Comparison of ENCODE assay signal across 31 mouse cellular contexts in the genomic region with DNA sequence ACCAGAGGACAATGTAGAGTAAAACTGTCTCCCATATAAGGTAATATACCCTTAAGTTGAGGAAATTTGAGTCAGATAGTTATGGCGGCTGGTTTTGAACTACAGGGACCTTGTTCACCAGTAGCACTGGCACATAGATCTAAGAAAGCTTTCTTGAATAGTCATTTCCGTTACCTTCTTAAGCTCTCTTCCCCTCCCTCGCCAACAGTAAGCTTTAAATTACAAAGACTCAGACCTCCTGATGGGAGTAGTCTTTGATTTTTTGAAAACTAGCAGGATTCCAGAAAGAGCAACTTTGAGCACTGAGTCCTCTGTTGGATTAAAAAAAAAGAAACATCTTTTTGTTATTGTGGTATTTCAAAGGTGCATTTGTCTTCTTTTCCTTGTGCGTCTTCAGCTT.
"Had no signal": no experiment of that assay in that cellular context is flagged by ENCODE, and none has a peak within 500 bp of the region (broad histone marks: within the 10 kb centered on the region; RNA-seq: fewer than 3 reads in every experiment).

No protein-coding gene starts in this region.

- H3K4me1 ChIP-seq: limb, embryonic 10.5 days; limb, embryonic 12.5 days; limb, embryonic 15.5 days; liver, embryonic 12.5 days; liver, embryonic 13.5 days; liver, embryonic 15.5 days; lung, embryonic 15.5 days; midbrain, embryonic 12.5 days; midbrain, embryonic 13.5 days; midbrain, embryonic 15.5 days; neural tube, embryonic 12.5 days had no signal

- H3K4me3 ChIP-seq: limb, embryonic 10.5 days; limb, embryonic 12.5 days; limb, embryonic 13.5 days; limb, embryonic 15.5 days; liver, embryonic 12.5 days; liver, embryonic 13.5 days; liver, embryonic 15.5 days; lung, embryonic 15.5 days; megakaryocyte, embryonic 14.5 days; midbrain, embryonic 12.5 days; midbrain, embryonic 13.5 days; midbrain, embryonic 15.5 days; myocyte; neural tube, embryonic 12.5 days had no signal

- H3K27ac ChIP-seq: limb, embryonic 10.5 days; limb, embryonic 12.5 days; limb, embryonic 13.5 days; limb, embryonic 15.5 days; liver, embryonic 12.5 days; liver, embryonic 13.5 days; liver, embryonic 14.5 days; liver, embryonic 15.5 days; lung, embryonic 15.5 days; macrophage; midbrain, embryonic 12.5 days; midbrain, embryonic 13.5 days; midbrain, embryonic 15.5 days; neural tube, embryonic 12.5 days had no signal

- H3K4me2 ChIP-seq: limb, embryonic 12.5 days; limb, embryonic 13.5 days; limb, embryonic 15.5 days; liver, embryonic 11.5 days; liver, embryonic 12.5 days; liver, embryonic 13.5 days; liver, embryonic 15.5 days; lung, embryonic 14.5 days; lung, embryonic 15.5 days; midbrain, embryonic 11.5 days; midbrain, embryonic 12.5 days; midbrain, embryonic 13.5 days; midbrain, embryonic 15.5 days; neural tube, embryonic 12.5 days had no signal

- H3K9me3 ChIP-seq: limb, embryonic 10.5 days; limb, embryonic 12.5 days; limb, embryonic 13.5 days; limb, embryonic 15.5 days; liver, embryonic 12.5 days; liver, embryonic 13.5 days; liver, embryonic 15.5 days; lung, embryonic 15.5 days; megakaryocyte, embryonic 14.5 days; midbrain, embryonic 12.5 days; midbrain, embryonic 13.5 days; midbrain, embryonic 15.5 days; neural tube, embryonic 12.5 days had no signal

- ATAC-seq: liver, embryonic 12.5 days; liver, postnatal 0 days; lung, postnatal 0 days; midbrain, embryonic 13.5 days; midbrain, embryonic 15.5 days; midbrain, embryonic 16.5 days had no signal

- DNase-seq: left cerebral cortex, postnatal 4 days; liver; liver, embryonic 13.5 days; liver, postnatal 0 days; lung, adult 18-20 months; lung, adult 2 months; lung, embryonic 14.5 days; lung, postnatal 10 days; lung, postnatal 14 days; lung, postnatal 36 days; lung, postnatal 4 days; midbrain, embryonic 14.5 days had no signal

- H3K9ac ChIP-seq: limb, embryonic 12.5 days; limb, embryonic 13.5 days; limb, embryonic 15.5 days; liver, embryonic 12.5 days; liver, embryonic 13.5 days; liver, embryonic 14.5 days; liver, embryonic 15.5 days; liver, postnatal 0 days; lung, embryonic 14.5 days; lung, embryonic 15.5 days; midbrain, embryonic 12.5 days; midbrain, embryonic 13.5 days; midbrain, embryonic 15.5 days; neural tube, embryonic 12.5 days had no signal

- H3K36me3 ChIP-seq: liver, embryonic 12.5 days; liver, embryonic 13.5 days; liver, embryonic 15.5 days; midbrain, embryonic 12.5 days; midbrain, embryonic 13.5 days; midbrain, embryonic 15.5 days; neural tube, embryonic 12.5 days had no signal

- H3K27me3 ChIP-seq: limb, embryonic 12.5 days; limb, embryonic 13.5 days; limb, embryonic 15.5 days; liver, embryonic 12.5 days; liver, embryonic 13.5 days; liver, embryonic 15.5 days; lung, embryonic 15.5 days; megakaryocyte, embryonic 14.5 days; midbrain, embryonic 12.5 days; midbrain, embryonic 13.5 days; midbrain, embryonic 15.5 days; neural tube, embryonic 12.5 days had no signal
